Mouse (Mus musculus): ENCODE measurements around the gene Ccr6. TPM values are rescaled to one million over a fixed set of nuclear protein-coding genes. Genes with fewer than 3 reads are reported as not detected.

Ccr6 gene
- polyA plus RNA-seq, 1 experiment = not detected

DNA sequence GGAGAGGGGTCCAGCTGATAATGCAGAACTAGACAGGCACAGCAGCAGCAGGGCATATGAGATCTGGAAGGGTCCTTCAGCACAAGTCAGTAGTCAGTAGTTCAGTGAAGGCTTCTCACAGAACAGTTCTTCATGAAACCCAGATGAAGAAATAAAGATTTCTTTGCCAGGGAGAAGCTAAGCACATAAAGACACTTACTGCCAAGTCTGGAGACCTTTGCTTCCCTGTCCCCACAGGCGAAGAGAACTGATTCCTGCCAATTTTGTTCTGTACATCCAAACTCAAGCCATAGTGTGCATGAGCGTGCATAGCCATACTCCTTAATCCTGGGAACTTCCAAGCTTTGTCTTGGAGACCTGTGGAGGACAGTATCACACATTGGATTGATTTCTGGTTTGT is 62.4 kb downstream of the Ccr6 start:
- Histone ChIP-seq H3K4me3 (ENCODE audit: insufficient read depth, poor library complexity, severe bottlenecking) (no peak overlapping the region), H3K79me2 (ENCODE audit: control insufficient read depth, insufficient read depth) (no peaks in the 10 kb centered on the region), H3K36me3 (ENCODE audit: control insufficient read depth, insufficient read depth) (no peaks in the 10 kb centered on the region), H3K27me3 (ENCODE audit: control insufficient read depth, insufficient read depth, insufficient read length) (no peaks in the 10 kb centered on the region), H3K79me3 (ENCODE audit: low read depth) (no peaks in the 10 kb centered on the region), H3ac (ENCODE audit: control insufficient read depth, insufficient read length, low read depth) (no peak overlapping the region)
- TF ChIP-seq MYOG (IDR thresholded peaks at IDR 0.05; ENCODE audit: control insufficient read depth, extremely low read depth, insufficient read length) (no peak), MAX (IDR thresholded peaks at IDR 0.05) (no peak), CTCF (IDR thresholded peaks at IDR 0.05; ENCODE audit: control insufficient read depth, insufficient read depth, insufficient read length) (no peak), FOSL1 (IDR thresholded peaks at IDR 0.05; ENCODE audit: insufficient read depth, low read length, poor library complexity, severe bottlenecking) (no peak), MYOD1 (IDR thresholded peaks at IDR 0.05; ENCODE audit: control insufficient read depth, insufficient read length, low read depth) (no peak), CEBPB (IDR thresholded peaks at IDR 0.05; ENCODE audit: low read depth) (no peak), USF1 (IDR thresholded peaks at IDR 0.05; ENCODE audit: low read depth) (no peak)

DNA sequence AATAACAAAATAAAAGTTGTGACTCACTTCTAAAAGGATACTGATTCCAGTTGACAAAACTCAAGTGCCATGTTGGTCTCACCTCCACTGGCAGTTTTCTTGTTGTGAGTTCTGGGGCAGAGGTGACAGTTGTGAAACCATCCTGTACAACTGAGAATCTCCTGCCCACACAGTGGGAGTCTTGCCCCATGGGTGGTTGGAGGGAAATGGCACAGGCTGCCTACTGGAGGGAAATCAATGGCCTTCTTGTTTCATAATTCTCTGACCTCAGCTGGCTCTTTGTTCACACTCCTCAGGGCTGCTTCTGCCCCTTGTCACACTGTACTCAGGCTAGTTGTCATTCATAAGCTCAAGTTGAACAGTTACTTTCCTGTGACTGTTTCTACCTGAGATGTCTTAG is 63.7 kb downstream of the Ccr6 start:
- H3K36me3 ChIP-seq (ENCODE audit: control insufficient read depth, insufficient read depth) = no peaks in the 10 kb centered on the region
- TF ChIP-seq MAX (IDR thresholded peaks at IDR 0.05) (no peak), CEBPB (IDR thresholded peaks at IDR 0.05; ENCODE audit: low read depth) (no peak), CTCF (IDR thresholded peaks at IDR 0.05; ENCODE audit: control insufficient read depth, insufficient read depth, insufficient read length) (no peak), FOSL1 (IDR thresholded peaks at IDR 0.05; ENCODE audit: insufficient read depth, low read length, poor library complexity, severe bottlenecking) (no peak), MYOG (IDR thresholded peaks at IDR 0.05; ENCODE audit: control insufficient read depth, extremely low read depth, insufficient read length) (no peak), USF1 (IDR thresholded peaks at IDR 0.05; ENCODE audit: low read depth) (no peak), MYOD1 (IDR thresholded peaks at IDR 0.05; ENCODE audit: control insufficient read depth, insufficient read length, low read depth) (no peak)
- H3K79me2 ChIP-seq (ENCODE audit: control insufficient read depth, insufficient read depth) = no peaks in the 10 kb centered on the region

DNA sequence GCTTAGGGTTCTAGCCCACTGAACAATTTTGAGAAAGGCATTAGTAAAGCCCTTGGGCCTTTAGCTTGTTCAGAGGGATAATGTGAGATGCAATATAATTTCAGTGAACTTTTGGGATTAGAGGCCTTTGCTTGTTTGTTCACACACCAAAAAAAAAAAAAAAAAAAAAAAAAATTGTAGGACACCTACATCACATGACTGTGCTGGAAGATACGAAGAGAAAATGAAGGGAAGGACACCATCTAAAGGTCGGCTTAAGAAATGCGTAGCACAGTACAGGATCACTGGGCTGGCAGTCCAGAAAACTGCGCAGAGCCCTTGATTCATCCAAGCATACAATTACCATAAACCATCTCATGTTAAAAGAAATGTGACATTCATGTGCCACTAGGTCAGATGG is 65.7 kb downstream of the Ccr6 start:
- Histone ChIP-seq H3K36me3 (ENCODE audit: control insufficient read depth, insufficient read depth) (no peaks in the 10 kb centered on the region), H3K79me2 (ENCODE audit: control insufficient read depth, insufficient read depth) (no peaks in the 10 kb centered on the region), H3K4me3 (ENCODE audit: insufficient read depth, poor library complexity, severe bottlenecking) (no peak overlapping the region), H3K27me3 (ENCODE audit: control insufficient read depth, insufficient read depth, insufficient read length) (no peaks in the 10 kb centered on the region), H3K79me3 (ENCODE audit: low read depth) (no peaks in the 10 kb centered on the region), H3ac (ENCODE audit: control insufficient read depth, insufficient read length, low read depth) (no peak overlapping the region)
- TF ChIP-seq CTCF (IDR thresholded peaks at IDR 0.05; ENCODE audit: control insufficient read depth, insufficient read depth, insufficient read length) = no peak
- no peak for TF ChIP-seq FOSL1 (IDR thresholded peaks at IDR 0.05; ENCODE audit: insufficient read depth, low read length, poor library complexity, severe bottlenecking)
- no peak for TF ChIP-seq USF1 (IDR thresholded peaks at IDR 0.05; ENCODE audit: low read depth)
- no peak for TF ChIP-seq MYOD1 (IDR thresholded peaks at IDR 0.05; ENCODE audit: control insufficient read depth, insufficient read length, low read depth)
- no peak for TF ChIP-seq MAX (IDR thresholded peaks at IDR 0.05)
- no peak for TF ChIP-seq CEBPB (IDR thresholded peaks at IDR 0.05; ENCODE audit: low read depth)
- no peak for TF ChIP-seq MYOG (IDR thresholded peaks at IDR 0.05; ENCODE audit: control insufficient read depth, extremely low read depth, insufficient read length)

More for the DNA sequence above, 63.7 kb downstream of the Ccr6 start:
- Histone ChIP-seq H3K79me3 (ENCODE audit: low read depth) (no peaks in the 10 kb centered on the region), H3ac (ENCODE audit: control insufficient read depth, insufficient read length, low read depth) (no peak overlapping the region), H3K4me3 (ENCODE audit: insufficient read depth, poor library complexity, severe bottlenecking) (no peak overlapping the region), H3K27me3 (ENCODE audit: control insufficient read depth, insufficient read depth, insufficient read length) (no peaks in the 10 kb centered on the region)

DNA sequence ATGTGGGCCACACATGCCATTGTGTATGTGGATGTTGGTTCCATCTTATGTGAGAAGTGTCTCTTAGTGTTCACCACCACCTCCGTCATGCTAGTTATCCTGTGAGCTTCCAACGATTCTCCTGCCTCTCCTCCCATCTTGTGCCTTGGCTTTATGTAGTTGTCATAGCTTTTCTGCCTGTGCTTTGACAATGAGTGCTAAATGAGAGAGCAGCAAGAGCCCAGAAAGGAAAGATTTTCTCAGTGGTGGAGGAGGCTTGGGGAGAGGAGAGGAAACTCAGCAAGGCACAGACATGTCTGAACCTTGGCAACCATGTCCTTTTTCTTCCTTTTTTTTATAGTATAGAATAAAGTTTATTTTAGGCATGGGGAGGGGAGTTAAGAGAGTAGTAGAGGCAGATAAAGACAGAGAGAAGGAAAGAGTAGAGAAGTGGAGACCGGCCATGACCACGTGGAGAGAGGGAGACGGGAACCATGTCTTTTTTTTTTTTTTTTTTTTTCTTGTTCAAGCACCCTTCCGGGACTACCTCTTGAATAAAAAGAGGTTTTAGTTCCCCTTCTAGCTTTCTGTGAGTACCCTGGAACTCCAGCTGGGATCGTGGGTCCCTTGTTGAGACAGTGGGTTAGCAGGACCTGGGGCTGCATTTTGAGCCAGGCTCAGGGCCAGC is 67.1 kb downstream of the Ccr6 start:
- Histone ChIP-seq H3K36me3 (ENCODE audit: control insufficient read depth, insufficient read depth) (no peaks in the 10 kb centered on the region), H3K79me3 (ENCODE audit: low read depth) (no peaks in the 10 kb centered on the region), H3K27me3 (ENCODE audit: control insufficient read depth, insufficient read depth, insufficient read length) (no peaks in the 10 kb centered on the region), H3K79me2 (ENCODE audit: control insufficient read depth, insufficient read depth) (no peaks in the 10 kb centered on the region), H3K4me3 (ENCODE audit: insufficient read depth, poor library complexity, severe bottlenecking) (no peak overlapping the region), H3ac (ENCODE audit: control insufficient read depth, insufficient read length, low read depth) (no peak overlapping the region)
- TF ChIP-seq MAX (IDR thresholded peaks at IDR 0.05) = no peak
- no peak for TF ChIP-seq CEBPB (IDR thresholded peaks at IDR 0.05; ENCODE audit: low read depth)

DNA sequence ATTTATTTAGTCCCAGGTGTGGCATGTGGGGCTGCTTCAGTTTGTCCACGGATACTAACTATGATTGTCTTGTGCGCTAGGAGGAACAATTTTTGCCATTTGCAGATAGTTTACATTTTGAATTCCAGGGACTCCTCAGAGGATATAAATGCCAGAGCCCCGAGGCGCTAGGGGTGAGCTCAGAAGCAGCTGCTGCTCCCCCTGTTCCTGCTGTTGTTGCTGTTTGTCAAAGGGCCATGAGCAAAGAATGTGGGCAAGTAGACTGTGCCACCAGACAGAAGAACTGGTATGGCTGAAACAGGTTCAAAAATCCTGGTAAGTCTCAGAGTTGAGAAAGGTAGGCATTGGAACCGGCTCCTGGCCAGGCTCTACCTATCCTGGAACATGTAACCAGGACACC is 67.8 kb downstream of the Ccr6 start:
- TF ChIP-seq USF1 (IDR thresholded peaks at IDR 0.05; ENCODE audit: low read depth) (no peak), MYOG (IDR thresholded peaks at IDR 0.05; ENCODE audit: control insufficient read depth, extremely low read depth, insufficient read length) (no peak), MYOD1 (IDR thresholded peaks at IDR 0.05; ENCODE audit: control insufficient read depth, insufficient read length, low read depth) (no peak), CTCF (IDR thresholded peaks at IDR 0.05; ENCODE audit: control insufficient read depth, insufficient read depth, insufficient read length) (no peak), MAX (IDR thresholded peaks at IDR 0.05) (no peak), FOSL1 (IDR thresholded peaks at IDR 0.05; ENCODE audit: insufficient read depth, low read length, poor library complexity, severe bottlenecking) (no peak), CEBPB (IDR thresholded peaks at IDR 0.05; ENCODE audit: low read depth) (no peak)
- Histone ChIP-seq H3K27me3 (ENCODE audit: control insufficient read depth, insufficient read depth, insufficient read length) (no peaks in the 10 kb centered on the region), H3K4me3 (ENCODE audit: insufficient read depth, poor library complexity, severe bottlenecking) (no peak overlapping the region), H3K79me3 (ENCODE audit: low read depth) (no peaks in the 10 kb centered on the region), H3ac (ENCODE audit: control insufficient read depth, insufficient read length, low read depth) (no peak overlapping the region), H3K79me2 (ENCODE audit: control insufficient read depth, insufficient read depth) (no peaks in the 10 kb centered on the region), H3K36me3 (ENCODE audit: control insufficient read depth, insufficient read depth) (no peaks in the 10 kb centered on the region)

DNA sequence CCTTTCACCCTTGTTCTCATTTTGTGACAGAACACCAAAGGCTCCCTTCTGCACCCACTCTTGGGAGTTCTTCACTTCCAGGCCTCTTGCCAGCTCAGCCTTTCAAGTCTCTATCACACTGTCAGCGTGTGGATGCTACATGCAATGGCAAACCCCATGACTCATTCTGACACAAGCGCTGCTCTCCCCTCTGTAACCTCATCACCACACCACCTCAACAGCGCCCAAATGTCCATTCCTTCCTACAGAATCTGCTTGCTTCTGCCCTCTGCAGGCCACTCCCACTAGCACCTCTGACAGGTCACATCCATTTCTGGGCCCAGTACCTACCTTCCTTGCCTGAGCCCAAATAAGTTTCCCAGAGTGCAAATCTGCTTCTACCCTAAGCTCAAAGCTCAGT is 70.0 kb downstream of the Ccr6 start:
- no peaks in the 10 kb centered on the region for H3K79me3 ChIP-seq (ENCODE audit: low read depth)
- no peaks in the 10 kb centered on the region for H3K36me3 ChIP-seq (ENCODE audit: control insufficient read depth, insufficient read depth)
- H3ac ChIP-seq (ENCODE audit: control insufficient read depth, insufficient read length, low read depth) = no peak overlapping the region
- H3K27me3 ChIP-seq (ENCODE audit: control insufficient read depth, insufficient read depth, insufficient read length) = no peaks in the 10 kb centered on the region
- H3K79me2 ChIP-seq (ENCODE audit: control insufficient read depth, insufficient read depth) = no peaks in the 10 kb centered on the region
- TF ChIP-seq FOSL1 (IDR thresholded peaks at IDR 0.05; ENCODE audit: insufficient read depth, low read length, poor library complexity, severe bottlenecking) (no peak), CTCF (IDR thresholded peaks at IDR 0.05; ENCODE audit: control insufficient read depth, insufficient read depth, insufficient read length) (no peak), MYOD1 (IDR thresholded peaks at IDR 0.05; ENCODE audit: control insufficient read depth, insufficient read length, low read depth) (no peak), MAX (IDR thresholded peaks at IDR 0.05) (no peak), USF1 (IDR thresholded peaks at IDR 0.05; ENCODE audit: low read depth) (no peak), MYOG (IDR thresholded peaks at IDR 0.05; ENCODE audit: control insufficient read depth, extremely low read depth, insufficient read length) (no peak)
- no peak overlapping the region for H3K4me3 ChIP-seq (ENCODE audit: insufficient read depth, poor library complexity, severe bottlenecking)

Other genes starting within 250 kb of the Ccr6 start
- gene Gm49673, start 88.3 kb upstream of the Ccr6 start, polyA plus RNA-seq (2012; fragmentation: generic; extraction: Trizol) = 0.04 TPM
- 84.9 TPM for gene Rnaset2a, start 87.9 kb upstream of the Ccr6 start, polyA plus RNA-seq (2012; fragmentation: generic; extraction: Trizol)
- gene Fgfr1op, start 70.5 kb upstream of the Ccr6 start, polyA plus RNA-seq (2012; fragmentation: generic; extraction: Trizol) = 4.9 TPM
- 27.9 TPM for gene Mpc1, start 46.9 kb downstream of the Ccr6 start, polyA plus RNA-seq (2012; fragmentation: generic; extraction: Trizol)
- 51.6 TPM for gene Sft2d1, start 75.1 kb downstream of the Ccr6 start, polyA plus RNA-seq (2012; fragmentation: generic; extraction: Trizol)
- 0.16 TPM for gene Prr18, start 101.4 kb downstream of the Ccr6 start, polyA plus RNA-seq (2012; fragmentation: generic; extraction: Trizol)
- gene T2, start 119.9 kb downstream of the Ccr6 start, polyA plus RNA-seq (2012; fragmentation: generic; extraction: Trizol) = 0.05 TPM
- gene T, start 198.4 kb downstream of the Ccr6 start, polyA plus RNA-seq (2012; fragmentation: generic; extraction: Trizol) = not detected

Data from C2C12 (cell line).